Mouse (Mus musculus): ENCODE results near the gene Aasdh.

DNA sequence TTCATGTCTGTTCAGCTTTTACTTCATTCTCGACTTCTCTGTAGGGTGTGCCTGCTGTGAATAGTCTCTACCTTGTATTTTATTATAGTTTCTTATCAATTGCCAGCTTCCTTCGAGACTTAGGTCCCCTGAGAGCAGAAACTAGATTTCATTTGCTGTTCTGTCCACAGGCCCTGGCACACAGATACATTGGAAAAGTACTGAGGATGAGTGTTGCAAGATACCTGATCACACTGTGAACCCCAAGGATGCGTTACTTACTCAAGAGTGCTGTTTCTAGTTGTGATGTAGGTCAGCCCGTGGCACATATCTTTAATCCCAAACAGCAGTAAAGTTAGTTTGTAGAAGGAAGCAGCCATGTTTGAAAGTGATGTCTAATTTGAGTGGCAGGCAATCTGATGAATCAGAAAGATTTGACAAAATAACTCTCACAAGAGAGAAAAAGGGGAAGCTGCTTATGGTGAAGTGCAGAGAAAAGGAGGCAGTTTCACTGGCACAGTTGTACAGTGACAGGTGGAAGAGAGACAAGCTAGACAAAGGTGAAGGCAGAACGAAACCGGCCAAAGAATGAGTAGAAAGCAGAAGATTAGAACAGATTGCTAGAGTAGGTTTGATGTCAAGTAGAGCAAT is 49.1 kb upstream of the Aasdh start:
- TF ChIP-seq CTCF (IDR thresholded peaks at IDR 0.05; ENCODE audit: low read depth) (no peak), EP300 (IDR thresholded peaks at IDR 0.05; ENCODE audit: low read depth) (no peak)

Data from liver, postnatal 0 days (tissue).